Mouse (Mus musculus) spleen, adult 12 weeks (tissue): Measurements from ENCODE around the gene Arhgap10.

Experiments used
- DNase-seq: peaks from one replicate; pipeline ENCODE4 v3.0.0; 2022; ENCODE audit warnings: low spot score

Arhgap10 gene

GRCm38 (mm10) chr8:77516845-77517244, 908 bp downstream of the Arhgap10 start:
- no peak for DNase-seq

- no peak for DNase-seq
Observed at GRCm38 (mm10) chr8:77515786-77516185, 2.0 kb downstream of the Arhgap10 start.

- no peak for DNase-seq
Observed at GRCm38 (mm10) chr8:77515201-77515600, 2.6 kb downstream of the Arhgap10 start.

- no peak for DNase-seq
Observed at GRCm38 (mm10) chr8:77511750-77512493, 5.8 kb downstream of the Arhgap10 start.

GRCm38 (mm10) chr8:77510426-77510825, 7.3 kb downstream of the Arhgap10 start:
- no peak for DNase-seq

GRCm38 (mm10) chr8:77509044-77509443, 8.7 kb downstream of the Arhgap10 start:
- DNase-seq: no peak

- DNase-seq: no peak
Observed at GRCm38 (mm10) chr8:77507510-77508035, 10.2 kb downstream of the Arhgap10 start.

GRCm38 (mm10) chr8:77506539-77506938, 11.2 kb downstream of the Arhgap10 start:
- no peak for DNase-seq

- no peak for DNase-seq
Observed at GRCm38 (mm10) chr8:77502547-77502946, 15.2 kb downstream of the Arhgap10 start.

- DNase-seq: no peak
Observed at GRCm38 (mm10) chr8:77501131-77501530, 16.6 kb downstream of the Arhgap10 start.

- DNase-seq: no peak
Observed at GRCm38 (mm10) chr8:77500264-77500663, 17.5 kb downstream of the Arhgap10 start.

GRCm38 (mm10) chr8:77497442-77497841, 20.3 kb downstream of the Arhgap10 start:
- no peak for DNase-seq

GRCm38 (mm10) chr8:77496253-77496652, 21.5 kb downstream of the Arhgap10 start:
- no peak for DNase-seq

GRCm38 (mm10) chr8:77494376-77495328, 23.1 kb downstream of the Arhgap10 start:
- no peak for DNase-seq

GRCm38 (mm10) chr8:77492356-77493058, 25.2 kb downstream of the Arhgap10 start:
- DNase-seq: no peak

- no peak for DNase-seq
Observed at GRCm38 (mm10) chr8:77491231-77491923, 26.4 kb downstream of the Arhgap10 start.

GRCm38 (mm10) chr8:77490095-77490781, 27.5 kb downstream of the Arhgap10 start:
- DNase-seq: no peak

GRCm38 (mm10) chr8:77489235-77489634, 28.5 kb downstream of the Arhgap10 start:
- no peak for DNase-seq

GRCm38 (mm10) chr8:77488215-77488606, 29.5 kb downstream of the Arhgap10 start:
- DNase-seq: no peak

- no peak for DNase-seq
Observed at GRCm38 (mm10) chr8:77487590-77488214, 30.1 kb downstream of the Arhgap10 start.
